Mouse (Mus musculus): Measurements from ENCODE around the gene Laptm4a.

Gene Laptm4a

GRCm38 (mm10) chr12:8961607-8962316 is 40.3 kb downstream of the Laptm4a start:
- DNase-seq = peak; percentile 31

GRCm38 (mm10) chr12:8969828-8970227 is 48.4 kb downstream of the Laptm4a start:
- peak; percentile 58 for DNase-seq

- DNase-seq = peak; percentile 92
Measured at GRCm38 (mm10) chr12:8973820-8974465, 52.5 kb downstream of the Laptm4a start, which contains the start of gene Wdr35. Gene Wdr35, plus strand, starts transcription at chr12:8973892.

GRCm38 (mm10) chr12:8975076-8975475 is 53.6 kb downstream of the Laptm4a start:
- no peak for DNase-seq

Data from kidney, postnatal 14 days (tissue).